Mouse (Mus musculus) midbrain, embryonic 11.5 days (tissue): Measurements from ENCODE around the gene Relt. TPM values are rescaled to one million over a fixed set of nuclear protein-coding genes. Genes with fewer than 3 reads are reported as not detected.
A peak's percentile ranks its signal among the peaks of the same experiment; 100 is the strongest.

Experiments used
- ATAC-seq: fragments of 200-750 bp; cut with Nextera tagmentation; 2 replicates; pipeline ENCODE4 v1.8.0; 2017; ENCODE audit warnings: moderate TSS enrichment, moderate library complexity; ENCODE audit not compliant: low FRiP score
- DNase-seq: peaks from one replicate; pipeline ENCODE4 v3.0.0; 2015; ENCODE audit warnings: low spot score; ENCODE audit errors: missing footprints
- H3K27ac ChIP-seq: fragments of 300-500 bp; sonication (generic); 2 replicates; pipeline ENCODE4 v1.5.1; 2014; ENCODE audit warnings: low read depth, low read length
- H3K27me3 ChIP-seq: fragments of 300-500 bp; sonication (generic); 2 replicates; pipeline ENCODE4 v1.6.1; 2014; ENCODE audit warnings: mild to moderate bottlenecking, low read length, moderate library complexity, mixed read lengths; ENCODE audit not compliant: control insufficient read depth, insufficient read depth
- H3K36me3 ChIP-seq: fragments of 300-500 bp; sonication (generic); 2 replicates; pipeline ENCODE4 v1.6.1; 2014; ENCODE audit warnings: mild to moderate bottlenecking, low read length, moderate library complexity, mixed read lengths; ENCODE audit not compliant: control insufficient read depth, insufficient read depth
- H3K4me1 ChIP-seq: fragments of 300-500 bp; sonication (generic); 2 replicates; pipeline ENCODE4 v1.6.1; 2014; ENCODE audit warnings: low read length; ENCODE audit not compliant: control insufficient read depth, insufficient read depth
- H3K4me2 ChIP-seq: fragments of 300-500 bp; sonication (generic); 2 replicates; pipeline ENCODE4 v1.6.1; 2014; ENCODE audit warnings: mild to moderate bottlenecking, moderate library complexity
- H3K4me3 ChIP-seq: fragments of 300-500 bp; sonication (generic); 2 replicates; pipeline ENCODE4 v1.5.1; 2014; ENCODE audit warnings: low read depth, low read length
- H3K9ac ChIP-seq: fragments of 300-500 bp; sonication (generic); 2 replicates; pipeline ENCODE4 v1.6.1; 2014; ENCODE audit warnings: low read length
- H3K9me3 ChIP-seq: fragments of 300-500 bp; sonication (generic); 2 replicates; pipeline ENCODE4 v1.6.1; 2016; ENCODE audit warnings: low read length; ENCODE audit not compliant: control insufficient read depth
- WGBS: fragments of 180-500 bp; shearing (Covaris S2); extraction: QIAGEN DNeasy Blood & Tissue Kit; methylation state at CpG from one replicate; pipeline ENCODE4 v1.1.7; 2014; 5-methylcytosine and 5-hydroxymethylcytosine counted together
- microRNA-seq: library from miRNA; unstranded; fragments of <30 nt; microRNA quantifications from one replicate; pipeline ENCODE4, GENCODE M21; 2017
- polyA plus RNA-seq: library from polyadenylated mRNA; unstranded; fragments of >200 nt; fragmentation: Nextera tagmentation; extraction: Ambion mirVana; gene quantifications from 2 replicates; pipeline ENCODE4 v1.2.1, GENCODE M21; 2014

Gene Relt
- polyA plus RNA-seq, 1 experiment from 2014 or later, result 2.2 TPM

- DNase-seq, result no peak
- H3K4me1 ChIP-seq, result peaks cover 8% of the 10 kb centered on the region
- no peak overlapping the region for H3K4me2 ChIP-seq
- no peak overlapping the region for H3K27ac ChIP-seq
- no peaks in the 10 kb centered on the region for H3K27me3 ChIP-seq
- no peak overlapping the region for H3K4me3 ChIP-seq
- no peaks in the 10 kb centered on the region for H3K36me3 ChIP-seq
- H3K9ac ChIP-seq, result no peak overlapping the region
- no peaks in the 10 kb centered on the region for H3K9me3 ChIP-seq
- WGBS, result 87% methylated on average over 5 of the region's 5 CpGs
- ATAC-seq, result no peak
Measured at GRCm38 (mm10) chr7:100812641-100813040, 50.6 kb downstream of the Relt start.

GRCm38 (mm10) chr7:100811912-100812311 is 51.3 kb downstream of the Relt start:
- Histone ChIP-seq H3K4me3 (no peak overlapping the region), H3K4me1 (peaks cover 8% of the 10 kb centered on the region), H3K9me3 (no peaks in the 10 kb centered on the region), H3K4me2 (no peak overlapping the region), H3K9ac (no peak overlapping the region), H3K27me3 (no peaks in the 10 kb centered on the region), H3K36me3 (no peaks in the 10 kb centered on the region), H3K27ac (no peak overlapping the region)
- ATAC-seq (no peak), DNase-seq (no peak)
- WGBS, result 93% methylated on average over 5 of the region's 5 CpGs

GRCm38 (mm10) chr7:100805391-100805790 is 57.9 kb downstream of the Relt start:
- no peaks in the 10 kb centered on the region for H3K27me3 ChIP-seq
- ATAC-seq (no peak), DNase-seq (no peak)
- no peaks in the 10 kb centered on the region for H3K9me3 ChIP-seq
- no peak overlapping the region for H3K9ac ChIP-seq
- WGBS, result 90% methylated on average over 2 of the region's 2 CpGs
- H3K4me1 ChIP-seq, result no peaks in the 10 kb centered on the region
- no peaks in the 10 kb centered on the region for H3K36me3 ChIP-seq
- H3K4me2 ChIP-seq, result no peak overlapping the region
- H3K4me3 ChIP-seq, result no peak overlapping the region
- H3K27ac ChIP-seq, result no peak overlapping the region

- Histone ChIP-seq H3K36me3 (no peaks in the 10 kb centered on the region), H3K4me3 (no peak overlapping the region), H3K4me1 (no peaks in the 10 kb centered on the region), H3K4me2 (no peak overlapping the region), H3K9ac (no peak overlapping the region), H3K27ac (no peak overlapping the region), H3K27me3 (no peaks in the 10 kb centered on the region), H3K9me3 (no peaks in the 10 kb centered on the region)
- 65% methylated on average over 3 of the region's 3 CpGs for WGBS
- ATAC-seq (no peak), DNase-seq (peak; percentile 10)
Measured at GRCm38 (mm10) chr7:100798810-100799209, 64.4 kb downstream of the Relt start.

Small RNA genes lying within 50 kb of the gene (microRNA-seq; reads per million reads assigned to microRNA genes)
- 126 reads per million, percentile 57 among the genes with 10 or more reads in this experiment for gene Mir3102

Other genes starting within 250 kb of the Relt start
- gene Plekhb1, start 201.0 kb downstream of the Relt start, polyA plus RNA-seq, result 3.6 and 4.3 TPM in 2 replicates
- 34.8 and 36.3 TPM in 2 replicates for gene Fam168a, start 156.8 kb downstream of the Relt start, polyA plus RNA-seq
- 6.8 and 6.9 TPM in 2 replicates for gene Arhgef17, start 68.7 kb upstream of the Relt start, polyA plus RNA-seq
- 1.6 and 2.4 TPM in 2 replicates for gene P2ry6, start 111.2 kb upstream of the Relt start, polyA plus RNA-seq
- gene P2ry2, start 149.4 kb upstream of the Relt start, polyA plus RNA-seq, result 0.07 TPM in 1 of 2 replicates, not detected in the other
- gene Fchsd2, start 229.4 kb upstream of the Relt start, polyA plus RNA-seq, result 24.7 and 24.8 TPM in 2 replicates